Mouse (Mus musculus) testis, adult 2 months (tissue): ENCODE data around the gene Cbr2.

Experiments
- CTCF ChIP-seq: fragments of 200-500 bp; IDR thresholded peaks from 2 replicates; pipeline ENCODE4 v1.5.1; 2012; ENCODE audit warnings: low read depth, mild to moderate bottlenecking, inconsistent platforms, low read length, moderate library complexity; ENCODE audit not compliant: control insufficient read depth, insufficient read depth, insufficient replicate concordance
- POLR2A ChIP-seq: fragments of 200-500 bp; IDR thresholded peaks from 2 replicates; pipeline ENCODE4 v1.6.1; 2012; ENCODE audit warnings: low read depth, mild to moderate bottlenecking, inconsistent platforms, low read length, moderate library complexity; ENCODE audit not compliant: control insufficient read depth

DNA sequence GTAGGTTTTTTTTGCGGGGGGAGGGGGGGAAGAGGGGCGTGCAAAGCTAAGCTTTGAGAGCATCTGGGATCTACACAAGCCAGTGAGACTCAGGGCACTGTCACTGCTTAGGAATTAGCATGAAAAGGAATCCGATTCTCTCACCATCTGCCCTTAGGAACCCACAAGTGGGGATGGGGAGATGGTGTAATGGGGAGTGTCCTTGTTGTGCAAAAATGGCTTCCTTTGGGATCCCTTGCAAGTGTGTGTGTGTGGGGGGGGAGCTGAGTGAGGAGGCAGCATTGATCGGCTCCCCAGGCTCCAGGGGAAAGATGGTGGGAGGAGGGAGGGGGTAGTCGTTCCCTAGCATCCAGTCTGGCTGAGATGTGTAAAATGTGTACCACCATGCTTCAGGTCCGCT, 45.2 kb upstream of the Cbr2 start:
- TF ChIP-seq CTCF = no peak
- TF ChIP-seq POLR2A = no peak
